Mouse (Mus musculus) embryonic facial prominence, embryonic 12.5 days (tissue): Measurements from ENCODE around the gene Slc25a39. TPM values are rescaled to one million over a fixed set of nuclear protein-coding genes. Genes with fewer than 3 reads are reported as not detected.
"Not testable (repeated sequence)": the region's sequence is repeated elsewhere in the genome, so short reads cannot be mapped to it uniquely, and the experiment has no call there.

Source experiments
- ATAC-seq: fragments of 200-750 bp; cut with Nextera tagmentation; 2 replicates; pipeline ENCODE4 v1.8.0; 2017; ENCODE audit not compliant: insufficient number of reproducible peaks, insufficient read depth, low FRiP score, low TSS enrichment
- H3K27ac ChIP-seq: fragments of 300-500 bp; sonication (generic); 2 replicates; pipeline ENCODE4 v1.5.1; 2016; ENCODE audit warnings: mild to moderate bottlenecking
- H3K27me3 ChIP-seq: fragments of 300-500 bp; sonication (generic); 2 replicates; pipeline ENCODE4 v1.6.1; 2016; ENCODE audit warnings: mild to moderate bottlenecking, moderate library complexity
- H3K36me3 ChIP-seq: fragments of 300-500 bp; sonication (generic); 2 replicates; pipeline ENCODE4 v1.6.1; 2016; ENCODE audit warnings: mild to moderate bottlenecking
- H3K4me1 ChIP-seq: fragments of 300-500 bp; sonication (generic); 2 replicates; pipeline ENCODE4 v1.6.1; 2016
- H3K4me2 ChIP-seq: fragments of 300-500 bp; sonication (generic); replicated peaks from 2 replicates; pipeline ENCODE4 v1.6.1; 2016; ENCODE audit warnings: mild to moderate bottlenecking, moderate library complexity
- H3K4me3 ChIP-seq: fragments of 300-500 bp; sonication (generic); 2 replicates; pipeline ENCODE4 v1.5.1; 2016; ENCODE audit warnings: mild to moderate bottlenecking
- H3K9ac ChIP-seq: fragments of 300-500 bp; sonication (generic); 2 replicates; pipeline ENCODE4 v1.6.1; 2016; ENCODE audit warnings: mild to moderate bottlenecking, moderate library complexity
- H3K9me3 ChIP-seq: fragments of 300-500 bp; sonication (generic); 2 replicates; pipeline ENCODE4 v1.6.1; 2016; ENCODE audit warnings: mild to moderate bottlenecking, moderate library complexity
- WGBS: fragments of 180-500 bp; shearing (Covaris S2); methylation state at CpG from one replicate; pipeline ENCODE4 v1.1.7; 2016; 5-methylcytosine and 5-hydroxymethylcytosine counted together
- polyA plus RNA-seq: library from polyadenylated mRNA; unstranded; fragments of >200 nt; fragmentation: Nextera tagmentation; extraction: Ambion mirVana; gene quantifications from 2 replicates; pipeline ENCODE4 v1.2.1, GENCODE M21; 2016

The Slc25a39 gene
- polyA plus RNA-seq, 1 experiment from 2014 or later, result 189 TPM

DNA sequence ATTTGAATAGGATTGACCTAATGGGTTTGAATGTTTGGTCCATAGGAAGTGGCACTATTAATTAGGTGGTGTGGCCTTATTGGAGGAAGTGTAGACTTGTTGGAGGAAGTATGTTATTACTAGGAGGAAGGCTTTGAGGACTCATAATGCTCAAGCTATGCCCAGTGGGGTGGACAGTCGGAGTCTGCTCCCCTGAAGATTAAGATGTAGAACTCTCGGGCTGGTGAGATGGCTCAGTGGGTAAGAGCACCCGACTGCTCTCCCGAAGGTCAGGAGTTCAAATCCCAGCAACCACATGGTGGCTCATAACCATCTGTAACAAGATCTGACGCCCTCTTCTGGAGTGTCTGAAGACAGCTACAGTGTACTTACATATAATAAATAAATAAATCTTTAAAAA lies 18.3 kb downstream of the Slc25a39 start:
- not testable (repeated sequence) for H3K9me3 ChIP-seq, H3K36me3 ChIP-seq, H3K27ac ChIP-seq, H3K4me2 ChIP-seq, H3K9ac ChIP-seq, ATAC-seq, H3K4me3 ChIP-seq, H3K27me3 ChIP-seq
- WGBS, result 84% methylated on average over 4 of the region's 5 CpGs
- H3K4me1 ChIP-seq, result peaks cover 18% of the 10 kb centered on the region

DNA sequence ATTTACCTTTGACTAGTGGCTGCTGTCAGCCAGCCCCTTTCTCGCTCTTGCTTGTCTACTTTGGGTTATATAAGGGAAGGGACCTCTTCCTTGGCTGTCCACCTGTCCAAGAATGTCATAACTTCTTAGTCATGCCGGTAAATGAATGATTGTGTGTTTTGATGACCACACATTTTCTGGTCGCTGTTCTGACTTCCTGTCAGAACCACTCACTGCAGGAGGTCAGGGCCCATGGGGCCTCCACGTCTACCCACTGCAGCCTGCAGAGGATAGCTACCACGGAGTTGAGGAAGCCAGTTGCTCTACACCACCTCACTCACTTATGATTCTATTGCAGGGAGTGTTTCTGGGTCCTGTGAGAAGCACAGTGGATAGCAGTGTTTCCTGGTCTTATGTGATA lies 21.6 kb downstream of the Slc25a39 start:
- Histone ChIP-seq H3K9me3 (no peaks in the 10 kb centered on the region), H3K4me1 (no peaks in the 10 kb centered on the region), H3K27ac (no peak overlapping the region), H3K9ac (no peak overlapping the region), H3K4me2 (no peak overlapping the region), H3K36me3 (no peaks in the 10 kb centered on the region), H3K27me3 (no peaks in the 10 kb centered on the region), H3K4me3 (no peak overlapping the region)
- 60% methylated on average over 5 of the region's 5 CpGs for WGBS
- ATAC-seq, result no peak

DNA sequence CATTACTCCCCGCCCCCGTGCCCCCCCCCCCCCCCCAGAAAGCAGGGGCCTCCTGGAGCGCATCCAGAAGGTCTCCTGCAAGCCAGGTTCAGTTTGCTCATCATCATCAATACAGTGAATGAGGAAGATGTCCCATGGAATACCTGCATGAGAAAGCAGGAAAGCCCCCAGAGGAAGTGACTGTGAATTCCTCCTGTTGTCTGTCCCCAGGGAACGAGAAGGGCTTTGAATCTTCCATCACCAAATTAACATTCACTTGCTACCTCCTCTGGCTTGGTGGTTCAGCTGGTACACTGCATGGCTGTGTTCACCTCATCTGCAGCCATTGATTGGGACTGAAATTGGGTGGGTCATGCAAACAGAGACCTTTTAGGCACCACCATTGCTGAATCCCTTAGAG lies 22.7 kb downstream of the Slc25a39 start:
- Histone ChIP-seq H3K9me3 (no peaks in the 10 kb centered on the region), H3K4me1 (no peaks in the 10 kb centered on the region), H3K36me3 (no peaks in the 10 kb centered on the region), H3K27ac (no peak overlapping the region), H3K9ac (no peak overlapping the region), H3K4me2 (no peak overlapping the region), H3K27me3 (no peaks in the 10 kb centered on the region), H3K4me3 (no peak overlapping the region)
- 51% methylated on average over 4 of the region's 4 CpGs for WGBS
- no peak for ATAC-seq

DNA sequence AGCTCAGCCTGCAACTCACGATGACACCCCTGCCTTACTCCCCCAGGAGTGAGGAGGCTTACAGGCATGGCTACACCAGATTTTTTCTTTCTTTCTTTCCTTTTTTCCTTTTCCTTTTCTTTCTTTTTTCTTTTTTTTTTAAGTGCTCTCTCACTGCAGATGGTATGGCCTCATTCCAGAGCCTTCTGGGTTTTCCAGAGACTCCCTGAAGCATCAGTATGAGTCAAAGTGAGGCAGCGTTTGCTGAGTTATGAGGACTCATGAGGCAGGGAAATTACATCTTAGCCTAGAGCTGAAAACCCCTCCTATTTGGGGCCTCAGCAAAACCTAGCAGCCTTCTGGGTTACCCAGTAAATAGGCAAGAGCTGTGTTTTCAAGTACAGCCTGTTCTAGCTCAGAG lies 23.3 kb downstream of the Slc25a39 start:
- H3K27me3 ChIP-seq, result no peaks in the 10 kb centered on the region
- WGBS, result 71% methylated on average over 2 of the region's 2 CpGs
- no peak overlapping the region for H3K27ac ChIP-seq
- no peak overlapping the region for H3K4me2 ChIP-seq
- ATAC-seq, result no peak
- no peaks in the 10 kb centered on the region for H3K36me3 ChIP-seq
- H3K4me1 ChIP-seq, result no peaks in the 10 kb centered on the region
- H3K9me3 ChIP-seq, result no peaks in the 10 kb centered on the region
- H3K9ac ChIP-seq, result no peak overlapping the region
- H3K4me3 ChIP-seq, result no peak overlapping the region

- no peak overlapping the region for H3K4me3 ChIP-seq
- 87% methylated on average over 1 of the region's 1 CpGs for WGBS
- H3K4me2 ChIP-seq, result no peak overlapping the region
- no peaks in the 10 kb centered on the region for H3K36me3 ChIP-seq
- no peak for ATAC-seq
- H3K27me3 ChIP-seq, result no peaks in the 10 kb centered on the region
- H3K27ac ChIP-seq, result no peak overlapping the region
- H3K4me1 ChIP-seq, result no peaks in the 10 kb centered on the region
- no peaks in the 10 kb centered on the region for H3K9me3 ChIP-seq
- H3K9ac ChIP-seq, result no peak overlapping the region
Measured at GRCm38 (mm10) chr11:102383365-102384136, 24.2 kb downstream of the Slc25a39 start.

- 78% methylated on average over 3 of the region's 3 CpGs for WGBS
- no peak for ATAC-seq
- H3K4me1 ChIP-seq, result no peaks in the 10 kb centered on the region
- H3K27me3 ChIP-seq, result no peaks in the 10 kb centered on the region
- H3K9me3 ChIP-seq, result no peaks in the 10 kb centered on the region
- no peak overlapping the region for H3K9ac ChIP-seq
- no peaks in the 10 kb centered on the region for H3K36me3 ChIP-seq
- H3K4me2 ChIP-seq, result no peak overlapping the region
- H3K4me3 ChIP-seq, result no peak overlapping the region
- H3K27ac ChIP-seq, result no peak overlapping the region
Measured at GRCm38 (mm10) chr11:102382794-102383193, 25.0 kb downstream of the Slc25a39 start.

GRCm38 (mm10) chr11:102381341-102382100 lies 26.2 kb downstream of the Slc25a39 start:
- H3K4me2 ChIP-seq, result no peak overlapping the region
- H3K4me3 ChIP-seq, result no peak overlapping the region
- H3K27me3 ChIP-seq, result no peaks in the 10 kb centered on the region
- WGBS, result 47% methylated on average over 4 of the region's 4 CpGs
- H3K27ac ChIP-seq, result no peak overlapping the region
- H3K4me1 ChIP-seq, result 0 out of 2 replicates have a peak, but pooled peaks cover 1% of the 10 kb centered on the region
- no peaks in the 10 kb centered on the region for H3K36me3 ChIP-seq
- no peaks in the 10 kb centered on the region for H3K9me3 ChIP-seq
- ATAC-seq, result no peak
- H3K9ac ChIP-seq, result no peak overlapping the region

- WGBS, result 75% methylated on average over 5 of the region's 5 CpGs
- Histone ChIP-seq H3K36me3 (no peaks in the 10 kb centered on the region), H3K27me3 (peaks cover 3% of the 10 kb centered on the region; the same call in 1 of the 2 replicates), H3K4me1 (peaks cover 16% of the 10 kb centered on the region), H3K4me3 (no peak overlapping the region), H3K9me3 (no peaks in the 10 kb centered on the region), H3K9ac (no peak overlapping the region), H3K27ac (no peak overlapping the region), H3K4me2 (no peak overlapping the region)
- no peak for ATAC-seq
Measured at GRCm38 (mm10) chr11:102380091-102380490, 27.7 kb downstream of the Slc25a39 start.

DNA sequence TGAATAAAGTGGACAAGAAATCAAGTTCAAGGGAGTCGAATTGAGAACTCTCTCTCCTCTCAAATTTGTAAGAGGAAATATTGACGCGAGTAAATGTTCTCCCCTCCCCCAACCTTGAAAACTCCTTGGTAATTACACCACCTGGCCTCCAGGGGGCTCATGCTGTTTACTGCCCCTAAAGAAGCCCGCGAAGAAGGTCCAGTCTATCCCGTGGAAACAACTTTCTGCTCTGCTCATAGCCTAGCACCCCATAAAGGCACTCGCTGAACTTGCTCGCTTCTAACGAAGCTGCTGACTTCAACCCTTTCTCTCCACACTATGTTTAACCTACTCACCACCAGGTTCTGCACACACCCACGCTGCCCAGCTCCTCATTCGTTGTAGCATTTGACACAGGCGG lies 30.6 kb downstream of the Slc25a39 start:
- Histone ChIP-seq H3K27me3 (peaks cover 19% of the 10 kb centered on the region), H3K9ac (no peak overlapping the region)
- 62% methylated on average over 12 of the region's 12 CpGs for WGBS

GRCm38 (mm10) chr11:102376196-102376835 lies 31.4 kb downstream of the Slc25a39 start:
- H3K4me1 ChIP-seq, result peaks cover 16% of the 10 kb centered on the region
- H3K9me3 ChIP-seq, result no peaks in the 10 kb centered on the region
- no peak overlapping the region for H3K9ac ChIP-seq
- no peak for ATAC-seq
- H3K4me3 ChIP-seq, result no peak overlapping the region
- WGBS, result 12% methylated on average over 8 of the region's 8 CpGs
- no peaks in the 10 kb centered on the region for H3K36me3 ChIP-seq
- H3K4me2 ChIP-seq, result peak overlapping the region; percentile 39; the same call in 1 of the 2 replicates
- H3K27ac ChIP-seq, result peak overlapping the region; percentile 0; the same call in 1 of the 2 replicates
- peaks cover 19% of the 10 kb centered on the region for H3K27me3 ChIP-seq

More for the DNA sequence above, 30.6 kb downstream of the Slc25a39 start:
- Histone ChIP-seq H3K4me2 (no peak overlapping the region), H3K4me3 (no peak overlapping the region), H3K36me3 (no peaks in the 10 kb centered on the region), H3K4me1 (peaks cover 16% of the 10 kb centered on the region), H3K27ac (no peak overlapping the region), H3K9me3 (no peaks in the 10 kb centered on the region)
- ATAC-seq, result no peak

DNA sequence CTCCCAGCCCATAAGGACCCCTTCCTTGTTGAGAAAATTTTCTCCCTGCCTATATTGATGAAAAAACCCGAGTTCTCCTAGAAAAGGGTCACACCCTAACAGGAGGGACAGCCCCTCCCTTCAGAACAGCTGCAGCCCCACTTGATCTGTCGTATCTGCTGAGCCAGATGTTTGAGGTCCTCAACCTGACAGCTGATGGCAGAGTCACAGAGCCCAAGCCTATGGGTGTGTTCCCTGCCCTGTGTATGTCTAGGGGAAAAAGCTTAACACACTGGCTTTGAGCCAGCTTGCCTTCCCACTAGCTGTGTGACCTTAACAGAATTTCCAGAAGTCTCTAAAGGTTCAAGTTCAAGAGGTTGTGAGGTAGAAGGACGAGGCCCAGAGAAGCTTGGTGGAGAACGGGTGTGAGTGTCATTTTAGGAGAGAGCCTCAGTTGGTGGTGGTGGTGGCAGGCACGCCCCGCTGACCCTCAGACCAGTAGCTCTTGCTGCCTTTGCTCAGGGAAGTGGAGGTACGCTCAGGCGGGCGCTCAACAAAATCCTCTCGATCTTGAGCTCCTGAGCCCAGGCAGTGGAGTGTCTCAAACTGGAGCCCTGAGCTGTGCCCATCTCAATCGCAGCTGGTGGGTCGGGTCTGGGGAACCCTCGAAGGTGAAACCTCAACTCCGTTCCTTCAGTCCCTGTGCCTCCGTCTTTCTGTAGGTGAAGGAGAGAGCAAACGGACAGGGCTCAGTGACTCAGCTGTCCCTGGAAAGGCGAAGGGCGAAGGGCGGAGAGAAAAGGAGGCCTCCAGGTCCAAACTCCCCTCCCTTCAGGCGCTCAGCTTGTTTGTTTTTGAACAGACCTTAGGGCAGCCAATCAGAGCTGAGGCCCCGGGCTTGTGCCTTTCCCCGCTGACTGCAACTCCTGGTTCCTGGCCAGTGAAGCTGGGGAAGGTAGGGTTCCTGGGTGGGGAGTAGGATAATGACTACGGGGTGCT lies 32.3 kb downstream of the Slc25a39 start:
- H3K27ac ChIP-seq, result 0 out of 2 replicates have a peak overlapping the region, but pooled peaks have one; percentile 0

More for the DNA sequence above, 32.3 kb downstream of the Slc25a39 start:
- 6% methylated on average over 23 of the region's 23 CpGs for WGBS
- peak overlapping the region; percentile 39 for H3K4me2 ChIP-seq
- peaks cover 16% of the 10 kb centered on the region for H3K4me1 ChIP-seq
- peaks cover 19% of the 10 kb centered on the region for H3K27me3 ChIP-seq
- no peaks in the 10 kb centered on the region for H3K9me3 ChIP-seq
- peak; percentile 71 for ATAC-seq
- H3K36me3 ChIP-seq, result no peaks in the 10 kb centered on the region
- H3K9ac ChIP-seq, result no peak overlapping the region
- H3K4me3 ChIP-seq, result no peak overlapping the region
